Mouse (Mus musculus): Measurements from ENCODE around the gene Nxpe4. TPM values are rescaled to one million over a fixed set of nuclear protein-coding genes. Genes with fewer than 3 reads are reported as not detected.
A peak's percentile ranks its signal among the peaks of the same experiment; 100 is the strongest.
"Not testable (repeated sequence)": the region's sequence is repeated elsewhere in the genome, so short reads cannot be mapped to it uniquely, and the experiment has no call there.

Nxpe4 gene
- polyA plus RNA-seq, 2 experiments from 2014 or later = 0.34 to 5.5 TPM

- ATAC-seq = no peak
These were observed 78.6 kb downstream of the Nxpe4 start for GRCm38 (mm10) chr9:48240431-48240830.

- no peak for ATAC-seq
These were observed 80.0 kb downstream of the Nxpe4 start for GRCm38 (mm10) chr9:48241791-48242190.

GRCm38 (mm10) chr9:48242756-48243155 is 80.9 kb downstream of the Nxpe4 start:
- no peak for ATAC-seq

- no peak for ATAC-seq
These were observed 82.4 kb downstream of the Nxpe4 start for GRCm38 (mm10) chr9:48244175-48244574.

- no peak for ATAC-seq
These were observed 83.7 kb downstream of the Nxpe4 start for GRCm38 (mm10) chr9:48245525-48245924.

DNA sequence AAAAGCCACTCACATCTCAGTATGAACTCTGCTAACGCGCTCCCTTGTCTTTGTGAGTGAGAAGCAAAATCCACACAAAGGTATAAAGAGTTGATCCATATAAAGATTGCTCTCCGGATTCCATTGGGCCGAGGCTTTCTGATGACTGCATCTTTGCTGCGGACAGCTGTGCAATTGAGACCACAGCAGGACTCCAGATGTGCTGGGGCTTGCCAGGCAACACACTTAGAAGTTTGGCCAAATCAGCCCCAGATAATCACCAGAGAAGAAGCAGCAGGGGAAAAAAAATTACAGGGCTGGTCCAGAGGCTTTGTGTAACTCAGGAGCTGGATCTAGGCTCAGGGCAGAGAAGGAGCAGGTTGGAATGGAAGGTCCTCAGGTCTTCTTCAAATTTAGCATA is 85.5 kb downstream of the Nxpe4 start:
- no peak for ATAC-seq

GRCm38 (mm10) chr9:48252236-48252635 is 90.4 kb downstream of the Nxpe4 start:
- ATAC-seq = no peak

DNA sequence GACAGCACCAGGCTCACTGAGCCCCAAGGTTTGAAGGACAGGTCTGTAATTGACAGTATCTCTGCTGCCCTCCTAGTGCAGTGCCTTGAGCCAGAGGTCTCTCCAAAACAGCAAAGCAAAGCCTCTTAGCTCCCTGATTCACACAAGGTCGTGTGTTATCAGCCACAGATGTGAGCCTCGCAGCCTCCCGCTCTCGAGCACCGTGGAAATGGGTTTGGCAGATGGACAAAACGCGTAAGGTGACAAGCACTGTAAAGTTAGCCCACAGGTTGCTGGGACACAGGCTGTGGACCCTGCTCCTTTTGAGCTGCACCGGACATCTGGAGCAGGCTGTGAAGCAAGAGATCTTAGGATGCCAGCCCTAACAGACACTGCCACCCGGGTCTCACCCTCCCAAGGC is 95.2 kb downstream of the Nxpe4 start:
- no peak for ATAC-seq

GRCm38 (mm10) chr9:48257741-48258423 is 96.1 kb downstream of the Nxpe4 start:
- no peak for ATAC-seq

GRCm38 (mm10) chr9:48264616-48265015 is 102.8 kb downstream of the Nxpe4 start:
- ATAC-seq = no peak

GRCm38 (mm10) chr9:48265491-48265890 is 103.7 kb downstream of the Nxpe4 start:
- no peak for ATAC-seq

GRCm38 (mm10) chr9:48266286-48267027 is 104.6 kb downstream of the Nxpe4 start:
- peak; percentile 59 for ATAC-seq

DNA sequence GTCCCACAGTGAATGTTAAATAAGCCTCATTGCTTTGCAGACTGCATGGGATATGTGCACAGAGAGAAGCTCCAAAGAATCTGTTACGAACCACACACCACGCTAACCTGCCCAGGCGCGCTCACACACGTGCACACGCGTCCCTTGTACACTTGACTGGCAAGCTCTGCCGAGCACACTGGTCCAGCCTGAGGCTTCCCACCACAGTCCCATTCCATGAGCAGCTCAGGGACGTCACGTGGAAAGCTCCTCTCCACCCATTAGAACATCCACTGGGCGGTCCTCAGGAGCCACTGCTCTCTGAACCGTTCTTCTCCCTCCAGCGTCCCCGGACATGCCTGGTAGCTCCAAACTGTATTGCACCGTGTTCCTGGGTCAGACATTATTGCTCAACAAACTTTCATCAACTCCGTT is 105.2 kb downstream of the Nxpe4 start:
- ATAC-seq = no peak

GRCm38 (mm10) chr9:48267960-48268359 is 106.1 kb downstream of the Nxpe4 start:
- no peak for ATAC-seq

- ATAC-seq = no peak
These were observed 115.0 kb downstream of the Nxpe4 start for GRCm38 (mm10) chr9:48276831-48277230.

DNA sequence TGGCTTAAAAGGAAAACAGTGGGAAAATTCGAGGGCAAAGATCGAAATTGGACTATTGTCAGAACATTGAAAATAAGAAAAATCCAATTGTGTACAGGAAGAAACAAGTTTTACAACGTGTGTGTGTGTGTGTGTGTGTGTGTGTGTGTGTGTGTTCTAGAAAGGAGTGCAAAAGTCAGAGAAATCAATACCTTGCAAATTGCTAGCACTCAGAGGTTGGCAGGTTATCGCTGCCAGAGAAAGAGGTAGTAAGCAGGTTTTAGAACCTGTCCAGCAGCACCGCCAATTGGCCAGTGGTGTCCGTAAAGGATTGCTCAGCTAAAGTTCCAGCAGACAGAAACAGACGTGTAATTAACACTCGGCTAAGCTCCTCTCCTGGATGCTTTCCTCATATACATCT is 122.4 kb downstream of the Nxpe4 start:
- ATAC-seq = no peak

DNA sequence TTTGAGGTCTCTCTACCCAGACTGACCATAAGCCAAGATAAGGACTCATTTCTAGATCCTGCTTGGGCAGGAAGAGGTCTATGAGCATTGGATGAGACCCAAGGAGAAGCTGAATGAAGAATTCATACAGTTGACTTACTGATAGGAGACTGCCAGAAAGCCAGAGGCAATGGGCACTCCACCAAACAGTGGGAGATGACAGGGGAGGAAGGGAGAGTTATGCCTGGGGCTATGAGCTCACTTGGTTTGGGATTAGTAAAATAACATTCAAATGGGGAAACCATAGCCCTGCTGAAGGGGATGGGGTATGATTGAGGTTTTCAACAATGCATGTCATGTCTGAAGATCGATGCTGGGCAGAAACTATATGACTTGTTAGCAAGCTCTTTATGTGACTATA is 128.5 kb downstream of the Nxpe4 start:
- ATAC-seq = no peak

DNA sequence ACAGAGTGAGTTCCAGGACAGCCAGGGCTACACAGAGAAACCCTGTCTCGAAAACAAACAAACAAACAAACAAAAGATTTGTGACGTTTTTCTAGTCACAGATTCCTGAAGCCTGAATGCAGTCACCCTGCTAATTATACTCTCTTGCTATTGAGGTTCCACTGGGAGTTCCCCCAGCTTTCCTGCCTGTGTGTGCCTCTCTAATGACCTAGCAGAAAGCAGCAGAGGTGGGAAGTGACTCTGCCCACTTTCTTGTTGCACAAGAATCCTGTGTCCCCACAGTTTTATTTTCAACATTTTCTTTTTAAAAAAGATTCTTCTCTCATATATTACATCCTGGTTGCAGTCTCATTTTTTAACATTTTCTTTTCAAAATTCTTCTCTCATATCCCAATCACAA is 132.9 kb downstream of the Nxpe4 start:
- no peak for ATAC-seq

DNA sequence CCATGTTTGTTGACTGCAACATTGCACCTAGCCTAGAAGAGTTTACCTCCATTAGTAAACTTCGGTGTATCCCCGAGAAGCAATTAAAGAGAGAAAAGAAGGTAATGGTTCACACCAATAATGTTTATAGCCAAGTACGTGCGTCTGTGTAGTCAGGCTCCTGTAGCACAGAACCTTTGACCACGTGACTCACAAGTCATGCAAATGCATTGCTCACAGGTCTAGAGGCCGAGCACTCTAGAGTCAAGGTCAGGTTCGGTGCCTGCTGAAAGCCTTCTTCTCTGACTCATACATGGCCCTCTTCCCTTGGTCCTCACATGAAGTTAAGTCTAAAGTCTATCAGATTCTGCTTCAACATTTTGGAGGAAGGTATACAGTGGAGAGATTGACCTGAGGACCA is 137.2 kb downstream of the Nxpe4 start:
- ATAC-seq = no peak

DNA sequence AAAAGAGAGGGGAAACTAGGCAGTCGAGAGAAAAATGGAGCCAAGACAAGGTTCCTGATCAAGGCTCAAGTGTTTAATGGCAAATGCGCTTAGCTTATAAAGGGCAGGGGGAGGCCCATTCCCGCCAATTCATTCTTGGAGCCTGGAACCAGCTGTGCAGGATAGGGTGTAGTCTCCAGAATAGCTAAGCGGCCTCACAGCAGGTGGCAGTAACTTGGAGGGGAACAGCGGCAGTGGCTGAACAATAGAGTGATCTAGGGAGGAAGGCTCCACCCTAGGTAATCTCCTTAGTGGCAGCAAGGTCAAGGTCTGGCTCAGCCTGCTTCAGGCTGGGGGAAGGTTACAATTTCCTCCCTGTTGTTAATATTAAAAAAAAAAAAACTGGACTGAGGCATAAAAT is 141.7 kb downstream of the Nxpe4 start:
- ATAC-seq = not testable (repeated sequence)

DNA sequence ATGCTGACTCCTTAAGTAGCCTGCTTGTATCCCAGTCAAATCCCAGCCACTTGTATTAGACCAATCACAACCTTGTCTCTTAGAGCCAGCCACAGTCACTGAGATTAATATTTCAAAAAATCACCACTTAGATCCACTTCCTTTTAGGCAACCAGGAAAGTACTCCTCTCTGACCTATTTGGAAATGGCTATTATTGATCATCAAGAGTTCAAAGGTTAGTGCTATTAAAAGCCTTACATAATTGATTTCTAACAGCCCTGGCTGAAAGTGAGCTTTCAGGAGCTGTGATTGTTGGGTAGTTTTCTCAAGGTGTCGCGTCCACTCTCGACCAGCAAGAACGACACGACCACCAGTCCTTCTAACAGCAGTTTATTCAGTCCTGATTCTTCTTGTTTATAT is 149.4 kb downstream of the Nxpe4 start:
- no peak for ATAC-seq

DNA sequence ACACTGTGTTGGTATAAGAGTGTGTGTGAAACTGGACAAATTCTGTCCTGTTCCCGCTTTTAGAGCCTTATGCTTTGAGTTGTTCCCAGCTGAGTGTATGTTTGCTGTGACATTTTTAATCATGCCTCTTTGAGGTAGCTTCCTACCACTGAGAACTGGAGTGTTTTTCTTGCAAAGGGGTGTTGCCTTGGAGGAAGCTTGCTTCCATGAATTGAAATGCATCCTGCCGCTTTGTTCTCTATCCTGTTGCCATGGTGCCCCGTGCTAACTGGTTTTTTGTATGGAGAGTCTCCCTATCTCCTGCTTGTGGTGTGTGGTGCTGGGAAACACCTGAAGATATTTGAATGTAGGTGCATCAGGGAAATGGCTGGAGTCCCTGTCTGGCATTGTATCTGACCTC is 152.4 kb downstream of the Nxpe4 start:
- no peak for ATAC-seq

- no peak for ATAC-seq
These were observed 154.0 kb downstream of the Nxpe4 start for GRCm38 (mm10) chr9:48315825-48316224.

DNA sequence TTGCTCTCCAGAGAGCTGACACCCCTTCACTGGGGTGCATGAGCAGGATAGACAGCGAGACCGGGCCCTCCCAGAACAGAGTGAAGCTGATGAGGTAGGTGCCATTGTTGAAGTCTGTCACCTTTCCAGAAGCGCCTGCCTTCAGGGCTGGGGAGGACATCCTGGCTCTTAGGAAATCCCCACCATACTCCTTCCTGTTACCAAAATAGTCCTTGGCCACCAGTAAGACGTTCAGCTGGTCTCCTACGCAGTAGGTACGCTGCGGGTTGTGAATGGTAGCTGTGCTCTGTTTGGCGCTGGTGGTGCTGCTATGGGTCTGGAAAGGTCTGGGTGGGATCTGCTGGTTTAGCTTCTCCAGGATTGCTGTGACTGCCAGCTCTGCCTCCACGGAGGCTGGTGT is 164.5 kb downstream of the Nxpe4 start:
- no peak for ATAC-seq
